Mouse (Mus musculus) heart, postnatal 4 days (tissue): ENCODE measurements at regions not wholly inside any gene's neighbourhood (a gene's known extent, or its start where the extent isn't known, plus 50 kb on each side); places are given as distances from the start of the nearest gene placed in this dataset.

Source experiments
- DNase-seq: peaks from one replicate; pipeline ENCODE4 v3.0.0; 2021

DNA sequence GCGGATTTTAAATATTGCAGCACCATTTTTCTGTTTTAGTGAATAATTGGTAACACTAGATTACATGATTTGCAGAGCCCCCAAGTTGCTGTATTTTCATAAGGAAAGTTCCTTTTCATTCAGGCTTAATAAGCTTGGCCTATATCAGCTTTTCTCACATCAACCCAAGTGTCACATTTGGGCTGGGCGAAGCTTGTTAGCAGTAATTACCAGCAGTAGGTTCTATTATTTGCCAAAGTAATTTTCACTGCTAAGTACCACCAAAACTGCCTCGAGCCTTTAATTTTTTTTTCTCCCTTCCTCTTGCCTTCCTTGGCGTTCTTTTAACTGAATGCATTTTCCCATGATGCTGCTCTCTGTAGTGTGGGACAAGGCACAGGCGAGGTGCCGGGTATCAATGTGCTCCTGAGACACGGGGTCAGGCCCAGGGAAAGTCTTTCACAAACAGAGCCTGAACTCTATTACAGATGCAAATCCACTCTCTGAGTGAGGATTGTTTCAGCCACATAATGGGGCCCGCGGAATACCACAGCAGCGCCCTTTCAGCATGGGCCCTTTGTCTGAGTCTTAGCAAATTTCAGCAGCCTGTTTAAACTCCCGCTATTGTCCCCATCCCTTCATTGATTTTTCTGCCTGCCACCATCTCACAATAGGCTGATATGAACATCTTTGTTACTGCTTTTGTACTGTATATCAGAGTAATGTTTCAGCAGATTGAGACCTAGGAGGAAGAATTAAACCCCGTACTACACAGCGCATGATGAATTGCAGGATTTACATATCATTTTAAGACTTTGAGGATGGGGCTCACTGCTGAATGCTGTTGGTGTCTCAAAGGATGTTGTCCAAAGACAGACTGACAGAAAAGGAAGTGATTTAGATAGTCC is 205.1 kb upstream of the Epha3 start:
- no peak for DNase-seq

GRCm38 (mm10) chr16:64062584-64062983 is 198.6 kb upstream of the Epha3 start:
- no peak for DNase-seq

DNA sequence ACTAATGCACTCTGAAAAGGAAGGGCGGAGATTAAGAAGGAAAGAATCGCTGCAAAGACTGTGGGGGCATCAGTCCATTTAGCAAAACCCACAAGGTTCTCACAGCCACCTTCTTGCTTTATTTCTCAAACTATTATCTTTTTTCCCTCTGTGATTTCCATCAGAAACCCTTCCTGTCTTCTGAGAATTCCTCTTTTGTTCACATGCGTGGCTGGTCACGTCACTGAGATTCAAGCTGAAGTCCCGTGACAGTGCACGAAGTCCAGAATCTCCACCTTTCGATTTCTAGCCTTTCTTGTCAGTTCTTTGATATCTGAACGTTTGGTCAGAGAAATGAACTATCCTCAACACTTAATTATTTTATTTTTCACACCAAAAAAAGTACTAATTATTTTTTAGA is 194.7 kb upstream of the Epha3 start:
- no peak for DNase-seq

- no peak for DNase-seq
Observed at GRCm38 (mm10) chr16:64054346-64054745, 190.4 kb upstream of the Epha3 start.

GRCm38 (mm10) chr16:64048026-64048425 is 184.1 kb upstream of the Epha3 start:
- no peak for DNase-seq

- DNase-seq, result peak; percentile 40
Observed at GRCm38 (mm10) chr16:64033049-64033448, 169.1 kb upstream of the Epha3 start.

GRCm38 (mm10) chr16:64023981-64024380 is 160.0 kb upstream of the Epha3 start:
- no peak for DNase-seq

GRCm38 (mm10) chr16:64000884-64001283 is 136.9 kb upstream of the Epha3 start:
- DNase-seq, result no peak

GRCm38 (mm10) chr16:63967407-63967806 is 103.4 kb upstream of the Epha3 start:
- no peak for DNase-seq

GRCm38 (mm10) chr16:63960786-63961185 is 96.8 kb upstream of the Epha3 start:
- no peak for DNase-seq

DNA sequence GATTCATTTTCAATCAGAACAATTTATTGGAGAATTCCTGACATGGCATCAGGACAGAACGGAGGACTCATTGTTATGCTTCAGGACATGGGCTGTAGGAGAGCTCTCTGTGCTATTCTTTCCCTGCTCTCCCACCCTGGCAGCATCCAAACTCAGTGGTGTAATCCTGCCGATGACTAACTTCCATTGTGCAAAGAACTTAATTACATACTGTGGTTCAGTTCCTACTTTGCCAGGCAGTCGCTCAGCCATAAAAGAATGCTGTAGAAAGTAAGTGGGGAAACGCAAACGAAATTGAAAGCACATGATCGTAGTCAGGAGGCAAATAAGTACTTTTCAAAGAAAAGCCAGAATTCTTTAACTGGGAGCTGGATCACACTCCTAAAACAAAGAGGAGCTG is 94.2 kb upstream of the Epha3 start:
- no peak for DNase-seq

- no peak for DNase-seq
Observed at GRCm38 (mm10) chr16:63925195-63925594, 61.2 kb upstream of the Epha3 start.

GRCm38 (mm10) chr16:63921146-63921545 is 57.2 kb upstream of the Epha3 start:
- DNase-seq, result no peak
